Mouse (Mus musculus) hindbrain, embryonic 14.5 days (tissue): ENCODE measurements around the gene Sntg2. TPM values are rescaled to one million over a fixed set of nuclear protein-coding genes. Genes with fewer than 3 reads are reported as not detected.

Experiments used
- ATAC-seq: fragments of 200-750 bp; cut with Nextera tagmentation; 2 replicates; pipeline ENCODE4 v1.8.0; 2017; ENCODE audit warnings: moderate number of reproducible peaks, mild to moderate bottlenecking, moderate TSS enrichment, moderate library complexity; ENCODE audit not compliant: low FRiP score
- DNase-seq: peaks from one replicate; pipeline ENCODE4 v3.0.0-alpha.2; 2015; ENCODE audit warnings: low spot score
- H3K27ac ChIP-seq: fragments of 300-500 bp; sonication (generic); 2 replicates; pipeline ENCODE4 v1.5.1; 2014; ENCODE audit warnings: mild to moderate bottlenecking, moderate library complexity
- H3K27me3 ChIP-seq: fragments of 300-500 bp; sonication (generic); 2 replicates; pipeline ENCODE4 v1.6.1; 2014; ENCODE audit warnings: mild to moderate bottlenecking, low read length, mixed read lengths; ENCODE audit not compliant: control insufficient read depth, insufficient read depth
- H3K36me3 ChIP-seq: fragments of 300-500 bp; sonication (generic); replicated peaks from 2 replicates; pipeline ENCODE4 v1.6.1; 2014; ENCODE audit not compliant: control insufficient read depth, insufficient read depth
- H3K4me1 ChIP-seq: fragments of 300-500 bp; sonication (generic); replicated peaks from 2 replicates; pipeline ENCODE4 v1.6.1; 2014; ENCODE audit warnings: antibody characterized with exemption, low read length, mixed read lengths; ENCODE audit not compliant: control insufficient read depth, insufficient read depth
- H3K4me2 ChIP-seq: fragments of 300-500 bp; sonication (generic); replicated peaks from 2 replicates; pipeline ENCODE4 v1.6.1; 2014; ENCODE audit warnings: mild to moderate bottlenecking, moderate library complexity
- H3K4me3 ChIP-seq: fragments of 300-500 bp; sonication (generic); replicated peaks from 2 replicates; pipeline ENCODE4 v1.5.1; 2014; ENCODE audit warnings: mild to moderate bottlenecking, low read length
- H3K9ac ChIP-seq: fragments of 300-500 bp; sonication (generic); 2 replicates; pipeline ENCODE4 v1.6.1; 2014
- H3K9me3 ChIP-seq: fragments of 300-500 bp; sonication (generic); 2 replicates; pipeline ENCODE4 v1.6.1; 2016; ENCODE audit warnings: low read length; ENCODE audit not compliant: control insufficient read depth
- WGBS: fragments of 180-500 bp; shearing (Covaris S2); extraction: QIAGEN DNeasy Blood & Tissue Kit; methylation state at CpG from one replicate; pipeline ENCODE4 v1.1.7; 2014; 5-methylcytosine and 5-hydroxymethylcytosine counted together
- polyA plus RNA-seq: library from polyadenylated mRNA; unstranded; fragments of >200 nt; fragmentation: Nextera tagmentation; extraction: Ambion mirVana; gene quantifications from 2 replicates; pipeline ENCODE4 v1.2.1, GENCODE M21; 2014

Gene Sntg2
- polyA plus RNA-seq, 1 experiment from 2014 or later: 3.5 TPM

- no peaks in the 10 kb centered on the region for H3K4me1 ChIP-seq
- no peak overlapping the region for H3K9ac ChIP-seq
- H3K4me2 ChIP-seq: no peak overlapping the region
- H3K4me3 ChIP-seq: no peak overlapping the region
- H3K36me3 ChIP-seq: no peaks in the 10 kb centered on the region
- WGBS: 96% methylated on average over 4 of the region's 4 CpGs
- DNase-seq (no peak), ATAC-seq (no peak)
- H3K9me3 ChIP-seq: no peaks in the 10 kb centered on the region
- no peaks in the 10 kb centered on the region for H3K27me3 ChIP-seq
- H3K27ac ChIP-seq: no peak overlapping the region
Measured at GRCm38 (mm10) chr12:30228004-30228403, 145.2 kb downstream of the Sntg2 start.

GRCm38 (mm10) chr12:30226247-30226646 is 146.9 kb downstream of the Sntg2 start:
- no peak overlapping the region for H3K27ac ChIP-seq
- no peaks in the 10 kb centered on the region for H3K4me1 ChIP-seq
- DNase-seq (no peak), ATAC-seq (no peak)
- H3K27me3 ChIP-seq: no peaks in the 10 kb centered on the region
- H3K36me3 ChIP-seq: no peaks in the 10 kb centered on the region
- H3K9ac ChIP-seq: no peak overlapping the region
- 75% methylated on average over 5 of the region's 5 CpGs for WGBS
- no peak overlapping the region for H3K4me2 ChIP-seq
- no peaks in the 10 kb centered on the region for H3K9me3 ChIP-seq
- H3K4me3 ChIP-seq: no peak overlapping the region

- Histone ChIP-seq H3K4me2 (no peak overlapping the region), H3K4me1 (no peaks in the 10 kb centered on the region), H3K9ac (no peak overlapping the region), H3K27ac (no peak overlapping the region), H3K36me3 (no peaks in the 10 kb centered on the region), H3K27me3 (no peaks in the 10 kb centered on the region), H3K4me3 (no peak overlapping the region), H3K9me3 (no peaks in the 10 kb centered on the region)
- no peak for DNase-seq
- ATAC-seq: no peak
- WGBS: 91% methylated on average over 6 of the region's 6 CpGs
Measured at GRCm38 (mm10) chr12:30216762-30217441, 156.3 kb downstream of the Sntg2 start.

GRCm38 (mm10) chr12:30214761-30215160 is 158.4 kb downstream of the Sntg2 start:
- no peaks in the 10 kb centered on the region for H3K4me1 ChIP-seq

GRCm38 (mm10) chr12:30210388-30210787 is 162.8 kb downstream of the Sntg2 start:
- no peak overlapping the region for H3K27ac ChIP-seq
- DNase-seq (no peak), ATAC-seq (no peak)
- H3K36me3 ChIP-seq: no peaks in the 10 kb centered on the region
- no peaks in the 10 kb centered on the region for H3K4me1 ChIP-seq
- no peaks in the 10 kb centered on the region for H3K9me3 ChIP-seq
- WGBS: 85% methylated on average over 2 of the region's 2 CpGs
- no peak overlapping the region for H3K4me2 ChIP-seq
- no peak overlapping the region for H3K4me3 ChIP-seq
- H3K27me3 ChIP-seq: no peaks in the 10 kb centered on the region
- no peak overlapping the region for H3K9ac ChIP-seq

More at GRCm38 (mm10) chr12:30214761-30215160, 158.4 kb downstream of the Sntg2 start:
- Histone ChIP-seq H3K9ac (no peak overlapping the region), H3K27ac (no peak overlapping the region), H3K9me3 (no peaks in the 10 kb centered on the region), H3K4me3 (no peak overlapping the region), H3K27me3 (no peaks in the 10 kb centered on the region), H3K4me2 (no peak overlapping the region), H3K36me3 (no peaks in the 10 kb centered on the region)
- DNase-seq (no peak), ATAC-seq (no peak)
- WGBS: 92% methylated on average over 2 of the region's 2 CpGs

GRCm38 (mm10) chr12:30208527-30208926 is 164.6 kb downstream of the Sntg2 start:
- no peaks in the 10 kb centered on the region for H3K9me3 ChIP-seq
- no peaks in the 10 kb centered on the region for H3K36me3 ChIP-seq
- DNase-seq: no peak
- no peak overlapping the region for H3K27ac ChIP-seq
- no peaks in the 10 kb centered on the region for H3K4me1 ChIP-seq
- H3K27me3 ChIP-seq: no peaks in the 10 kb centered on the region
- no peak overlapping the region for H3K9ac ChIP-seq
- ATAC-seq: no peak
- no peak overlapping the region for H3K4me3 ChIP-seq
- no peak overlapping the region for H3K4me2 ChIP-seq
- 42% methylated on average over 2 of the region's 2 CpGs for WGBS

- 82% methylated on average over 5 of the region's 5 CpGs for WGBS
- DNase-seq (no peak), ATAC-seq (no peak)
- no peak overlapping the region for H3K4me3 ChIP-seq
- H3K9me3 ChIP-seq: no peaks in the 10 kb centered on the region
- no peaks in the 10 kb centered on the region for H3K4me1 ChIP-seq
- no peaks in the 10 kb centered on the region for H3K36me3 ChIP-seq
- no peak overlapping the region for H3K27ac ChIP-seq
- no peak overlapping the region for H3K4me2 ChIP-seq
- H3K9ac ChIP-seq: no peak overlapping the region
- H3K27me3 ChIP-seq: no peaks in the 10 kb centered on the region
Measured at GRCm38 (mm10) chr12:30208087-30208486, 165.1 kb downstream of the Sntg2 start.

GRCm38 (mm10) chr12:30204457-30204856 is 168.7 kb downstream of the Sntg2 start:
- WGBS: 81% methylated on average over 4 of the region's 4 CpGs
- no peak for ATAC-seq

GRCm38 (mm10) chr12:30202763-30203162 is 170.4 kb downstream of the Sntg2 start:
- WGBS: 78% methylated on average over 1 of the region's 1 CpGs
- Histone ChIP-seq H3K4me2 (no peak overlapping the region), H3K4me3 (no peak overlapping the region), H3K9ac (no peak overlapping the region), H3K4me1 (no peaks in the 10 kb centered on the region), H3K36me3 (no peaks in the 10 kb centered on the region), H3K27ac (no peak overlapping the region), H3K9me3 (no peaks in the 10 kb centered on the region), H3K27me3 (no peaks in the 10 kb centered on the region)
- ATAC-seq: no peak
- DNase-seq: no peak

More at GRCm38 (mm10) chr12:30204457-30204856, 168.7 kb downstream of the Sntg2 start:
- Histone ChIP-seq H3K4me2 (no peak overlapping the region), H3K9me3 (no peaks in the 10 kb centered on the region), H3K9ac (no peak overlapping the region), H3K27me3 (no peaks in the 10 kb centered on the region), H3K36me3 (no peaks in the 10 kb centered on the region), H3K27ac (no peak overlapping the region), H3K4me3 (no peak overlapping the region), H3K4me1 (no peaks in the 10 kb centered on the region)
- DNase-seq: no peak

- H3K27me3 ChIP-seq: no peaks in the 10 kb centered on the region
- H3K27ac ChIP-seq: no peak overlapping the region
- ATAC-seq (no peak), DNase-seq (no peak)
- no peak overlapping the region for H3K9ac ChIP-seq
- H3K9me3 ChIP-seq: no peaks in the 10 kb centered on the region
- H3K4me2 ChIP-seq: no peak overlapping the region
- H3K4me3 ChIP-seq: no peak overlapping the region
- no peaks in the 10 kb centered on the region for H3K4me1 ChIP-seq
- H3K36me3 ChIP-seq: no peaks in the 10 kb centered on the region
- WGBS: 84% methylated on average over 5 of the region's 5 CpGs
Measured at GRCm38 (mm10) chr12:30201031-30201430, 172.1 kb downstream of the Sntg2 start.
